Mouse (Mus musculus) left cerebral cortex, adult 18-20 months (tissue): ENCODE measurements around the gene Senp8. TPM values are rescaled to one million over a fixed set of nuclear protein-coding genes. Genes with fewer than 3 reads are reported as not detected.

Experiments used
- DNase-seq, 2 experiments: peaks; one replicate each; pipeline ENCODE4 v3.0.0; 2021 to 2022; ENCODE audit warnings: low spot score in 2 of 2, mixed read lengths in 1 of 2
- total RNA-seq, 2 experiments: library from RNA; stranded (reverse); gene quantifications; 2 replicates each; pipeline ENCODE4 v1.2.3; 2021

Gene Senp8
- total RNA-seq, 2 experiments from 2014 or later = 9.9 to 11.6 TPM

DNA sequence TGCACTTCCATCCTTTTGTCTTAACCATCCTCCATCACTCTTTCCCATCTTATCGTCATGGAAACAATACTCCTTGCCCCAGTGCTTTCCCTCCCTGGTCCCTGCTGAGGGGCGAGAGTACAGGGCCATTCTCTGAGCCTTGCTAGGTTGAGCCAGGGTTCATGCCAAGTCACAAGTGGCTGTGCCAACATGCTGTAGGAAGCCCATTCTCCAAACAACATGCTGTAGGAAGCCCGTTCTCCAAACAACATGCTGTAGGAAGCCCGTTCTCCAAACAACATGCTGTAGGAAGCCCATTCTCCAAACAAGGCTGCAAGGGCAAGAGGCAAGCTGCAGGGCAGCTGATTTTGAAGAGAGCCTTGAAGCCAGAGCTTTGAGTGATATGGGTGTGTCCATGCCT lies 32.3 kb downstream of the Senp8 start:
- no peak for DNase-seq

DNA sequence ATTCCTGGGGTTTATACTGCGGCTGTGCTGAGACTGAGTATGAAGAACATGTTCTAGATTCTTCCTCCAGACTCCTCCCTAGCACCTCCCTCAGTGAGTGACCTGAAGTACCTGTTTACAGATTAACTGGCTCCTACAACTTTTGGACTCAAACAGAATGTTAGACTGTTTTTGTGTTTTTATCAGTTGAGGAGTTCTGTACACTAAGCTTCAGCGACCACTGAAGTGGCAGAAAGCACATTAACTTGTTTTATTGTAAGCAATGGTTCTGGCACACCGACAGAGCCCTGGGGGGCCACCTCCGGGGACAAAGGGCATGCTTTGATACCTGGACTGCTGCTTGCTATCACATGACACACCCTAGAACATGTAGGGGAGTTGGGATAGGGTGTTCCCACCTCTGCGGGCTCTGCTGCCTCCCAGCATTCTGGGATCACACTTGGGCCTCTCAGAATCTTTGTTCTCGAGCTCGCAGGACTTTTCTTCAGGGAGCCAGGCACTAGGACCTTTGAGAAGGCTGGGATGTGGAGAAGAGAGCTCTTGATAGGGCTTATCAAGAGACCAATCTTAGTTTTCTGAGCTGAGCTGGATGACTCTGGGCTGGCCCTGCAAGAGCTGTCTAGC lies 34.1 kb downstream of the Senp8 start:
- DNase-seq = no peak

DNA sequence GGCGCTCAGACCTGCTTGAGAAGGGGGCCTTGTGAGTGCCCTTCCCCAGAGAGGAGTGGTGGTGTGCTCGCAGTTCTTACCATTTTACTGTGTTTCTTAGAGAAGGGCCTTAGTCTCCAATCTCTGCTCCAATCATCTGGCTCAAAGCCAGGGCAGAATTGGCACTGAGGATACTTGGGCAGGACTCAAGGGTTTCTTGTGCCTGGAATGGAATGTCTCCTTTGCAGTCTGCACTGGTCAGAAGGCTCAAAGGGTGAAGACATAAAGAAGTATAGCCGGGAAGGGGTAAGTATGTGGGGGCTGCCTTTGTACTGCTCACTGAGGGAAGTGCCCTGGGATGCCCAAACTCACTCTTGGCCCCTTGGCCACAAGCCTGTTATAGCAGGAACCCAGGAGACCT lies 41.3 kb downstream of the Senp8 start:
- no peak for DNase-seq

DNA sequence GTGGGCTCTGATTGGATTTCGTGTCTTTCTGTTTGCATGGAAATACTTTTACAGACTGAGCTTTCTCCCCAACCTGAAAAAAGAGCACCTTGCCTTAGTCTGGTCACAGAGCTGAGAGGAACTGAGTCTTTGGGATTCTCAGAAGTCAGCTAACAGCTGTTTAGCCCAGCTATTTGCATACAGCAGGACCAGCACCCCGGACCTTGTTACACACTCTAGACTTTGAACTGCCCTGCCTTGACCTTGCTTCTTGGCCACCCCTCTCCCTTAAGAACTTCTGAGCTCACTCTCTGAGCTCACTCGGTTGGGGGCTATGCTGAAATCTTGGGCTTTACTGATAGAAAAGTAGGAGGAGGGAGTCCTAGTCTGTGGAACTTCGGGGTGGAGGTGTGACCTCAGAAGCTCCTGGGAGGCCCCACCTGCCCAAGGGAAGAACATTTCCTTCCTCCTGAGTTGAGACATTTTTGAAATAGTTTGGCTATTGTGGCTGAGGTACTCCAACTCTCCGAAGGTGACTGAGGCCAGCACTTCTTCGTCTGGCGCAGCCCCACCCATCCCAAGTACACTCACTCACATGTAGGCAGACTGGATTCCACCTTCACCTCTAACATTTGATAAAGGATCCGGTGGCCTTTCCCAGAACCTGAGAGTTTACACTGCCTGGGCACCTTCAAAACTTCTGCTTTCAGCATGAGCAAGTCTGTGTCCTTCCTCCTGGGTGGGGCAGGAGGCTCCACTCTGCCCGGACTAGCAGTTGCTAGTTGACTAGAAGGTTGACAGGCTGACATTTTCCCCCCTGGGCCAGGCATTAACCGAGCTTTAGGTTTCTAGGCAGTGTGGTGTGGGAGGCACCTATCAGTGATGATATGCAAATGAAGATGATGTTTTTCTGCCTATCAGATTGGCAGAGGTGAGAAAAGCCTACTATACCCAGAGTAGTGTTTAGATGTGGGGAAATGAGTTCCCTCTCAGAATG lies 43.4 kb downstream of the Senp8 start:
- DNase-seq = no peak

DNA sequence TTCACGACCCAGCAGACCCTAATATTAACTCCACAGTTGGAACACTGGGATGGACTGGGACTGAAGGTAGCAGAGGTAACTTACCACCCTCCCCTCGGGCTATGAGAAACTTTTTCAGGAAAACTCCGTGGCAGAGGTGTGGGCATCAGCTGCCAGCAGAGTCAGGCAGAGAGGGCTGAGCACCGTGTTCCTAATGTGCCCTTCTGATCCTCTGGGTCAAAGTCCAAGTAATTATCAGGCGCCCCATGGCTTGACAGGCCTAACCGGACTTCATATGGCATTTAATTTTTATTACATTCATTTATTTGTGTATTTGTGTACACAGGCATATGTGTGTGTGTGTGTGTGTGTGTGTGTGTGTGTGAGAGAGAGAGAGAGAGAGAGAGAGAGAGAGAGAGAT lies 47.4 kb downstream of the Senp8 start:
- DNase-seq = no peak

DNA sequence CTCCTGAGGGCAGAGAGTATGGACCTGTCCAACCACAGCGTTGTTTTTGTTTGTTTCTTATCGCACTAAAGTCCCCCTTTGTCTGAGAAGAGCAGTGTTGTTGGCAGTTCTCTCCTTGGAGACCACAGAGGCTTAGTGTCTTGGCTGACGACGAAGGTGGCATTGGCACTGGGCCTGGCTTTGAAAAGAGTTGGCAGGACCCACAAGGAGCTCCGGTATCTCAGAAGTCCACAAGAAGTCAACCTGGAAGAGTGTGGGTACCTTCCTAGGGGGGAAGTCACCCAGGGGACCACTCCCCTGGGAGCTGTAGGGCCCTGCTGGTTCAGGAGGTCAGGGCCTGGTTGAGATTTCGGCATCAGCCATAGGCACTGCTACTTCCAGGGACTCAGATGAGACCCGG lies 49.4 kb downstream of the Senp8 start:
- DNase-seq = no peak

DNA sequence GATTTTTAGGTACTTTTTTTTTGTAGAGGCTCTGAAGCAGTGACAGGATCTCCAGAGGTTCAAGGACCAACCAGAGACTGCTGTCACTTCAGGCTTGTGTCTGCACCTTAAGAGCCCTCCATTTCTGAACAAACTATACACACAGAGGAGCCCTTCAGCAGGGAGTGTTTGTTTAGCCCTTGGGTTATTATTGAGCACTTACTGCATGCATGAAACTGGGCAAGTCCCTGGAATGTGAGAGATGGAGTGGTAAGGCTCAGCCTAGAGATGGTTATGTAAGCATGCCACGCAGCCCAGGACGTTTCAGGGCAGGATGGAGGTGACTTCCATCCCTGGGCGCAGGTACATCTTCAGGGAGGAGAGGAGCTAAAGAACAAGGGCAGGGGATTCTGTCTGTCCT lies 54.1 kb downstream of the Senp8 start:
- DNase-seq = no peak

DNA sequence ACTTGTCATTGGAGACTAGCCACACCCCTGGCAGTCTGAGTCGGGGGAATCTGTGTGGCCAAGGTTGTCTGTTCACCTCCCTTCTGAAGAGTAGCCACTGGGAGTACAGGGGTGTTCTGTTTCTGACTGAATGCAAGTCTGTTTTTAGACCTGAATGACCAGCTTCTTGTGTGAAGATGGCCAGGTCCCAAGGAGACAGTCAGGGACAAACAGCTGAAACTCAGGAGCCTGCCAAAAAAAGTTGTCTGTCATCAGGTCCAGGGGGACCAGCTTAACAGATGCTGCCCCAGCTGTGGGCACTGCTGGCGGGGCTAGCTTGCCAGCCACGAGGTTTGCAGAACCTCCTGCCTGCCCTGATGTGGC lies 55.1 kb downstream of the Senp8 start:
- no peak for DNase-seq

DNA sequence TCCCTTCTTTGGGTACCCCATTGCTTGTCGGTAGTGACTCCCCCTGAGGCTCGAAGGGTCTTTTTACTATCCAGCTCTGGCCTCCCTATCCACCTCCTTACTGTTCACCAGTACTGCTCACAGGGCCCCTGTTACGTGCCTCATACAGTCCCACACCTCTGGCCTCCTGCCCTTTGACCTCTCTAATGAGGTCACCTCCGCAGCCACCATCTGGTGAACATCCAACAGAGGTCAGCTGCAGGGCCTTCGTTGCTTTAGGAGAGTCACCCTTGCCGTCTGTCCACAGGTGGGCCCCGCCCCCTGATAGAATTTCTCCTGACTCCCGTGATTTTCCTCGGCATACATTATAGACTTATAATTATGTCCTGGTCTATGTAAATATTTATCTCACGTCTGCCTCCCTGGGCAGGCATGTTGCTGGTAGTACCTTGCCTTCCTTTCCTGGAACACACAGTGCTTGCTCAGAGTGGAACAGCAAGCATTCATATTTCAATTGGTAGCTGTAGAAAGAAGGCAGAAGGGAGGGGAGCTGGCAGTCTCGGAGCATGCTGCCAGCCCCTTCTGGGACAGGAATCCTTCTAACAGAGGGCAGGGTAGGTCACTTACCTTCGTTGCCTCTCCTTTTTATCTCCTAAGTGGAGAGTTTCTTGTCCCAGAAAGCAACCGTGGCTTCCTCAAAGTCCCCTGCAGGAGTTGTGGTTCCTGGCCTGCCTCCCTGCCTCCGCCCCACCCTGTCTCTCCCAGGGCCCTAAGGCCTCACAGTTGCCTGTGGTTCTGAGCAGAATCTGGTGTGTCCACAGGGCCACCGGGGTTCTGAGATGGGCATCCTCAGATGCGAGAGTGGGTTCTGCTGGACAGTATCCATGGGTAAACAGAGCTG lies 55.7 kb downstream of the Senp8 start:
- DNase-seq = no peak

DNA sequence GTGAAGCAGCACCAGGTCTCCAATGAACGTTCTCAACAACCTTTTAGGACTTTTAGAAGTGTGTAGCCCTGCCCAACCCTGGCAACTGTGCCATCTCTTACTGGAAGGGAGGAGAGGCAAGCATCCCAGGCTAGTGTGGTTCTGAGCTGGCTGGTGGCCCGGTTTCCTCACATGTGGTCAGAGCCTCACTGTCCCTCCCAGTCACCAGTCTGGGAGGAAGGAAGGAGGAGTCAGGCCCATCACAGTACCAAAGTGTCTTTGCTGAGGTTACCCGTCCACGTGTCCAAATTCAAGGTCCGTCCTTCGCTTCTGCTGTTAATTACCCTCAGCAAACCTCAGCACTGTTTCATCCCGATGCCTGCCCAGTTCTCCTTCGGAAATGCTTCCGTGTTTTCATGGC lies 58.4 kb downstream of the Senp8 start:
- peak; percentile 49 to 56 for DNase-seq

DNA sequence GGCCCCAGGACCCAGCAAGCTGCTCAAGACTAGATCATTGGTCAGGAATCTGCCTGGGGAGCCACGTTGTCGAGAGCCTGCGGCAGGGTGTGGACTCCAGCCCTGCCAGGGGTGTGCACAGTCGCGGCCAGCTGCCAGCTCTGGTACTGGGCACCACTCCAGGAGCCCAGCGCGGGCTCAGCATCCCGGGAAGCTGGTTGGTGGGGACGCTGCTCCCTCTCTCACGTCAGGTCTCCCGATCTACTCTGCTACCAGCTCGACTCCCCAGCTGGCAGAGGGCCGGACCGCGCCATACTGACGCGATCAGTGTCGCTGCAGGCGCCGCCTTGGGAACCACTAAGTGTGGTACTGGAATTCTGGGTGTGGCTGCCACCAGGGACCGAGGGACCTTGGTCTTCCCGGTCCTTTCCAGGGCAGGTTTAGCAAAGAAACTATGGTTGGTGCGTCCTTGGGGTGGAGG lies 58.8 kb downstream of the Senp8 start:
- DNase-seq = peak; percentile 86 to 89

DNA sequence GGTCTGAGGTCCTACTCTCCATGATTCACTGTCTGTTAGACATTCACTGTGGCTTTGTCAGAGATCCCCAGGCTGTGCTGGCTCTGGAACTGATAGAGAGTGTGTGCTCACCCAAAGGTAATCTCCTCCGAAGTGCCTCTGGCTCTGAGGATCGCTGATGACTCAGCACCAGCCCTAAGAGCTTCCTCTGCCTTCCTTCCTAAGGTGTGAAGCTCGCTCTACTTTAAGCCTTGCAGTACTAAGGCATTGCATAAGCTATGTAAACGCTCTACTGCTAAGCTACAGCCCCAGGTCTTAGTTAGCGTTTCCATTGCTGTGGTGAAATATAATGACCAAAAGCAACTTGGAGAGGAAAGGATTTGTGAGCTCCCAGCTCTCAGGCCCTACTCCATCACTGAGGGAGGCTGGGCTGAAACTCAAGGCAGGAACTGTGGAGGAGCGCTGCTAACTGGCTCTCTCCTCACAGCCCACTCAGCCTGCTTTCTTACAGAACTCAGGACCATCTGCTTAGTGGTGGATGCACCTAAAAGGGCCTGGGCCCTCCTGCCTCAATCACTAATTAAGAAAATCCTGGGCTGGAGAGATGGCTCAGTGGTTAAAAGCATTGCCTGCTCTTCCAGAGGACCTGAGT lies 63.0 kb downstream of the Senp8 start:
- peak; percentile 59 to 62 for DNase-seq

Other genes starting within 250 kb of the Senp8 start
- gene Hexa, start 211.2 kb downstream of the Senp8 start, total RNA-seq = 10 to 100 TPM; 48.4 to 54.1 TPM
- 1 to 10 TPM; 2.6 to 3.6 TPM for gene Tmem202, start 210.9 kb downstream of the Senp8 start, total RNA-seq
- 10 to 100 TPM; 29.7 to 35.2 TPM for gene Celf6, start 172.8 kb downstream of the Senp8 start, total RNA-seq
- gene Parp6, start 133.4 kb downstream of the Senp8 start, total RNA-seq = 100 to 1,000 TPM; 129 to 139 TPM
- gene Pkm, start 94.3 kb downstream of the Senp8 start, total RNA-seq = 1,000 to 10,000 TPM; 1,425 to 1,430 TPM
- 10 to 100 TPM; 11.8 to 14.7 TPM for gene Gramd2, start 70.6 kb downstream of the Senp8 start, total RNA-seq
- 10 to 100 TPM; 72.9 to 87.2 TPM for gene Myo9a, start 186 bp upstream of the Senp8 start, total RNA-seq
- not detected for gene Nr2e3, start 209.9 kb upstream of the Senp8 start, total RNA-seq